Mouse (Mus musculus) erythroblast, embryonic 14.5 days (primary cell): ENCODE measurements around the gene Xrcc5. TPM values are rescaled to one million over a fixed set of nuclear protein-coding genes. Genes with fewer than 3 reads are reported as not detected.

Experiments used
- H3K27me3 ChIP-seq: 2 replicates; pipeline ENCODE4 v1.6.1; 2012; ENCODE audit warnings: inconsistent platforms; ENCODE audit not compliant: control insufficient read depth
- H3K36me3 ChIP-seq: 2 replicates; pipeline ENCODE4 v1.6.1; 2012; ENCODE audit warnings: mild to moderate bottlenecking, inconsistent platforms; ENCODE audit not compliant: control insufficient read depth
- H3K4me1 ChIP-seq: 2 replicates; pipeline ENCODE4 v1.6.1; 2012; ENCODE audit warnings: inconsistent platforms; ENCODE audit not compliant: control insufficient read depth
- H3K4me3 ChIP-seq: replicated peaks from 2 replicates; pipeline ENCODE3; 2012; ENCODE audit warnings: moderate library complexity, mild to moderate bottlenecking, inconsistent platforms
- H3K9me3 ChIP-seq: 2 replicates; pipeline ENCODE4 v1.6.1; 2012; ENCODE audit warnings: low read length, inconsistent platforms, mixed read lengths; ENCODE audit not compliant: control insufficient read depth
- GATA1 ChIP-seq: IDR thresholded peaks from 2 replicates; pipeline ENCODE4 v1.6.1; 2012; ENCODE audit warnings: low read length, inconsistent platforms, mixed read lengths
- TAL1 ChIP-seq: IDR thresholded peaks from 3 replicates; pipeline ENCODE4 v1.6.1; 2012; ENCODE audit warnings: low read length, inconsistent platforms, mixed read lengths
- polyA plus RNA-seq: library from polyadenylated mRNA; stranded (reverse); fragments of >175 nt; gene quantifications from 2 replicates; pipeline ENCODE4 v1.2.3, GENCODE M21; 2012

Gene Xrcc5
- polyA plus RNA-seq, 1 experiment: 0.10 TPM

DNA sequence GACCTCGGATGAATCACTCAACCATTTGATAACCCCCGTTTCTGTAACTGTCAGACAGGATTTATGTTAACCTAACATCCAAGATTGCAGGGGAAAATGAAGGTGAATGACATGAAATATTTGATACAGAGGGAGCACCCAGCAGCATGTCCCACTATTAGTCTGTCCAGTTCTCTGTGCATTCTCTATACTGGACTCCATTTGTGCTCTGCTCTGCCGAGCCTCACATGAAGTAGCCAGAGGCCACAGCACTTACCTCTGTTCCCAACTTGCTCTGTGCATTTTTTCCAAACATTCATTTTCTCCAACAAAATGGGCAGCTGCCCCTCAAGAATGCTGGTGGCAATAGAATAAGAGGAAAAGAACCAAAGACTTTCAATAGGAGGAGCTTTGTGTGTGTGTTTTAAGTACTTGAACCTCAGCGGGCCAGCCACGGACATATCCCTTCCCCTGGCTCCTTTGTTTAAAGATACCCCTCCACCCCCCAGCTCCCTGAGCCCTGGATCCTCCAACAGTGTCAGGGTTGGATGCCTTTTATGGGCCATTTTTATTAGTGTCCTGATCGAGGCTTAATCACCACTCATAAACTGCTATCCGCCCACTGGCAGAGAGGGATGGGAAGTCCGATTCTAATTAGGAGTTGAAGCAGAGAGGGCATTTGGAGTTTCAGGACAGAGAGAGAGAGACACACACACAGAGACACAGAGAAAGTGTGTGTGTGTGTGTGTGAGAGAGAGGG lies 94.3 kb downstream of the Xrcc5 start:
- H3K27me3 ChIP-seq: no peaks in the 10 kb centered on the region
- H3K36me3 ChIP-seq: no peaks in the 10 kb centered on the region; the same call in 1 of the 2 replicates
- no peaks in the 10 kb centered on the region for H3K9me3 ChIP-seq
- no peak for TF ChIP-seq GATA1
- no peak for TF ChIP-seq TAL1
- H3K4me3 ChIP-seq: no peak overlapping the region
- no peaks in the 10 kb centered on the region for H3K4me1 ChIP-seq

DNA sequence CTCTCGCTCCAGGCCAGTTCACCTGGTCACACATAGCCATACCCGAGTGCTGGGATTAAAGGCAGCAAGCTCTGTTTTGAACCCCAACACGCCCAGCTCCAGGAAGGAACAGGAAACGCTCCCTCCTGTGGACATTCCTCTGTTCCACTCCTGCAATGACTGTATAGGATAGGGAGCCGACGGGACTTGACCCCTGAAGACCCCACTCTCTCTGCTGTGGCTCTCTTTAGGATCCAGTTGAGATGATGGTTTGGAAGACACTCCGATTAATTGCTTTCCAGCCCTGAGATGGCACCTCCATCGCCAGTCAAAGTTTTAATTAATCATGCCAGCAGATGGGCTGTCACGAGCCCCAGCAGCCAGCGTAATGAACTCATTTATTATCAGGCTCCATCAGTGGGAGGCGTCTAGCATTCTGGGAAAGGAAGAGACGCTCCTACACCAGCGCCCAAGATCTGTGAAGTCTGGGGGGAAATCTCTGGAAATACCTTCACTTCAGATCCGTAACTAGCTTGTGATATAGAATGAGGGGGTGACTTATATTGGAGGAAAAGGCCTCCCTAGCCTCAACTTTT lies 99.4 kb downstream of the Xrcc5 start:
- Histone ChIP-seq H3K36me3 (no peaks in the 10 kb centered on the region), H3K4me1 (no peaks in the 10 kb centered on the region), H3K9me3 (no peaks in the 10 kb centered on the region), H3K4me3 (no peak overlapping the region), H3K27me3 (no peaks in the 10 kb centered on the region)
- TF ChIP-seq TAL1 (no peak), GATA1 (no peak)

- no peak for TF ChIP-seq GATA1
- Histone ChIP-seq H3K4me3 (no peak overlapping the region), H3K9me3 (no peaks in the 10 kb centered on the region), H3K4me1 (no peaks in the 10 kb centered on the region), H3K36me3 (no peaks in the 10 kb centered on the region), H3K27me3 (no peaks in the 10 kb centered on the region)
Measured at GRCm38 (mm10) chr1:72409936-72410335, 102.7 kb downstream of the Xrcc5 start.

- Histone ChIP-seq H3K27me3 (no peaks in the 10 kb centered on the region), H3K36me3 (no peaks in the 10 kb centered on the region), H3K4me3 (no peak overlapping the region), H3K4me1 (no peaks in the 10 kb centered on the region), H3K9me3 (no peaks in the 10 kb centered on the region)
- TF ChIP-seq GATA1 (no peak), TAL1 (no peak)
Measured at GRCm38 (mm10) chr1:72411108-72411507, 103.9 kb downstream of the Xrcc5 start.

GRCm38 (mm10) chr1:72413205-72413604 lies 106.0 kb downstream of the Xrcc5 start:
- no peak overlapping the region for H3K4me3 ChIP-seq
- no peaks in the 10 kb centered on the region for H3K27me3 ChIP-seq
- H3K36me3 ChIP-seq: no peaks in the 10 kb centered on the region
- TF ChIP-seq GATA1: no peak
- TF ChIP-seq TAL1: no peak
- no peaks in the 10 kb centered on the region for H3K4me1 ChIP-seq
- H3K9me3 ChIP-seq: no peaks in the 10 kb centered on the region

GRCm38 (mm10) chr1:72414133-72414532 lies 106.9 kb downstream of the Xrcc5 start:
- H3K4me1 ChIP-seq: no peaks in the 10 kb centered on the region
- no peaks in the 10 kb centered on the region for H3K9me3 ChIP-seq
- no peaks in the 10 kb centered on the region for H3K36me3 ChIP-seq
- H3K27me3 ChIP-seq: no peaks in the 10 kb centered on the region
- no peak overlapping the region for H3K4me3 ChIP-seq
- TF ChIP-seq TAL1 (no peak), GATA1 (no peak)

GRCm38 (mm10) chr1:72414561-72415253 lies 107.5 kb downstream of the Xrcc5 start:
- Histone ChIP-seq H3K27me3 (no peaks in the 10 kb centered on the region), H3K36me3 (no peaks in the 10 kb centered on the region), H3K4me1 (no peaks in the 10 kb centered on the region), H3K4me3 (no peak overlapping the region), H3K9me3 (no peaks in the 10 kb centered on the region)
- no peak for TF ChIP-seq GATA1
- TF ChIP-seq TAL1: no peak

DNA sequence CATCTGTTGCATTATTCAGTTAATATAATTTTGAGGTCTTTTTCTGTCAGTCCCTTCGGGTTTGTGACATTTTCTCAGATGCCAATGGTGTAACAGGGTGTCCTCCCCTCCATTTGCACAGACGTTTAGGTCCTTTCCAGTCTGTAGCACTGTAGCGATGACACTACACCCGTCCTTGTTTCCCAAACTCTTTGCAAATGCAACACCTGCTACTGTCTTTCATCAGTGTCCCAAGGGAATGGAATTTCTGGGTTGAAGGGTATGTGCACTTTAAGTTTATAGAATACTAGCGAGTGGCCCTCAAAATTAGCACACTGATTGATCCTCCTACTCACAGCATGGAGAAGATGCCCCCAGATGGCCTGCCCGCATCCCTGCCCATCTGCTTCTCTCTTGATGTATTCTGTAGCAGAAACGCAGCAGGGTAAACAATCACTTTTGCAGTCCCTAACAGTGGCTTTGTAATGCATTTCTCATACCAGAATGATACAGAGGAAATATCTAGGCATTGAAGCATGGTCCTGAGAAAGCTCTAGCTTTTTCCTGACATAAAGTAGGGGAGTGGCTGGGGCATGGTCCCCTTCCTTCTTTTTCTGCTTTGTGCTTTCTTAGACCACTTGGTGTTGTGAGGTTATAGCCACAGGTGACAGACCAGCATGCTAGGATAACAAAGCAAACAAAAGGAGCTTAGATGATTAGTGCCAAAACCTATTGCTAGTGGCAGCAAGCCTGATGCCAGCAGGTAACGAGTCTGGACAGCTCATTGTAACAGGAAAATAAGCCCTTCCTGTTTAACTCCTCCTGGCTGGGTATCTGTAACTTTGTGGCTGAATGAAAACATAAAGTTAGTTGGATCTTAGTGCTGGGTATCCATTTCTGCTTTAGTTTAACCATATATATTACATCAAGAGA lies 111.8 kb downstream of the Xrcc5 start:
- Histone ChIP-seq H3K9me3 (no peaks in the 10 kb centered on the region), H3K4me1 (no peaks in the 10 kb centered on the region), H3K27me3 (no peaks in the 10 kb centered on the region), H3K36me3 (no peaks in the 10 kb centered on the region), H3K4me3 (no peak overlapping the region)
- TF ChIP-seq GATA1 (no peak), TAL1 (no peak)

DNA sequence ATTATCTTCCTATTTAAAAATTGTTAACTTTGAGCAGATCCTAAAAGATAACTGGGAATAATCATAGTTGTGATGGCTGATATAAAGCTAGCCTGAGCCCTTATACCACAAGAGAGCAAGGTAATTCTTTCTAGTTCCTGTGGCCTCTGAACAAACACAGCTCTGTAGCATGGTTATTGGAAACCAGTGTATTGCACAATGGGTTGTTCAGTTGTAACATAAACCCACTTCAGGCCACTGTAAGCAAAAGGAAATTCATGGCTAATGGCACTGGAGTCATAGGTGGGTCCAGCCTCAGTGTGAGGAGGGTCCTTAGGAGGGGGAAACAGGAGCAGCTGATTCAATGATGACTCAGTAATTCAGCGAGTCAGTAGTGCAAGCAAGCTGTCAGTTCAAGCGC lies 113.0 kb downstream of the Xrcc5 start:
- Histone ChIP-seq H3K4me1 (no peaks in the 10 kb centered on the region), H3K36me3 (no peaks in the 10 kb centered on the region), H3K9me3 (no peaks in the 10 kb centered on the region), H3K4me3 (no peak overlapping the region), H3K27me3 (no peaks in the 10 kb centered on the region)
- no peak for TF ChIP-seq GATA1
- no peak for TF ChIP-seq TAL1
